Mouse (Mus musculus) lung, postnatal 10 days (tissue): ENCODE results near the gene Rps18.

Source experiments
- DNase-seq: peaks from one replicate; pipeline ENCODE4 v3.0.0; 2021

The Rps18 gene

GRCm38 (mm10) chr17:33940981-33941380 lies 14.8 kb downstream of the Rps18 start:
- peak; percentile 47 for DNase-seq

- DNase-seq = peak; percentile 91
Observed at GRCm38 (mm10) chr17:33940206-33940805, 15.5 kb downstream of the Rps18 start, which contains the start of the genes Pfdn6 and Wdr46. Gene Pfdn6 (minus strand): TSS chr17:33940343. Gene Wdr46 (plus strand): TSS chr17:33940660.

DNA sequence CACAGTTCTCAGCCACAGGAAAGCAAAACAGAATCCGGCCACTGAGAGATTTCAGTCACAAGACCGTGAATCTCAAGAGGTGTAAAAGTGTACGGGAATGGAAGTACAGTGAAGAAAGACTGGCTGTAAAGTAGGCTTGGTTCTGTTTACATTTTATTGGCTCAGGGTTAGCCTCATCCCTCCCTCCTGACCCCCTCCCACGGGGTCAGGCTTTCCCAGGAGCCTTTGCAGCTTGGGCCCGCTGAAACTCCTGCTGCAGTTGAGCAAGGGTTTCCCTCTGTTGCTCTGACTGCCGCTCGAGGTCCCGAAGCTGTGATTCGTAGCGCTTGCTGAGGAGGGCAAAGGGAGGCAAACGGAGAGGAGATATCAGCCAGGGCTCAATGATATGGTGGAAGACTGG lies 17.0 kb downstream of the Rps18 start:
- DNase-seq = peak; percentile 44

DNA sequence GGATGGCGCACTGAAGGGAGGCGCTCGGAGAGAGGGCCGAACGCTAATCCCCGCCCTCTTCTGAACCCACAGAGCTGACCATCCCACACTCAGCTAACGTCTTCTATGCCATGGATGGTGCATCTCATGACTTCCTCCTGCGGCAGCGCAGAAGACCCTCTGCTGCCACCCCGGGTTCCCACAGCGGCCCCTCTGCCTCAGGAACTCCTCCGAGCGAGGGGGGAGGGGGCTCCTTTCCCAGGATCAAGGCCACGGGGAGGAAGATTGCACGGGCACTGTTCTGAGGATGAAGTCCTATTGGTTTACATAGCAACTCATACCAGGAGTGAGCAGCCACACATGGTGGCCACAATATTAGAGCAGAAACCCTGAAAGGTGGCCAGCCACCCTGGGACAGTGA lies 18.8 kb downstream of the Rps18 start:
- no peak for DNase-seq

DNA sequence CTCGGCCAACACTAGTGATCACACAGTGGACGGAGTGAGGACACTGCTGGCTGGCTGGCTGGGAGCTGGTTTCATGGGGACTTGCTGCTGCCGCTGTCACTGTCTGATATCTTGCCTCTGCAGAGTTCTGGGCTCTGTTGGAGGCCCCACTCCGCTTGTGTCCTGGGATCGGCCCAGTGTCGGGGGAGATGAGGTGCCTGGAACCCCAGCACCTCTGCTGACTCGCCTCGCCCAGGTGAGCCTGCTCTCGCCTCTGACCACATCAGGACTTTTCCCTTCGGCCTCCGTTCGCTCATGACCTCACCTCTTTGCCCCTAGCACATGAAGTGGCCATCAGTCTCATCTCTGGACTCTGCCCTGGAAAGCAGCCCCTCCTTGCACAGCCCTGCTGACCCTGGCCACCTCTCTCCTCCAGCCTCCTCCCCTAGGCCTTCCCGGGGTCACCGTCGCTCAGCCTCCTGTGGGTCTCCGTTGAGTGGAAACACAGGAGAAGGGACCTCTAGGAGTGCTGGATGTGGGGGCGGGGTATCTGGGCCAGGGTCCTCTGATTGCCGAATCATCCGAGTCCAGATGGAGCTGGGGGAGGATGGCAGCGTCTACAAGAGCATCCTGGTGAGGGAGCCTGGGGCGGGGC lies 20.3 kb downstream of the Rps18 start:
- DNase-seq = no peak

DNA sequence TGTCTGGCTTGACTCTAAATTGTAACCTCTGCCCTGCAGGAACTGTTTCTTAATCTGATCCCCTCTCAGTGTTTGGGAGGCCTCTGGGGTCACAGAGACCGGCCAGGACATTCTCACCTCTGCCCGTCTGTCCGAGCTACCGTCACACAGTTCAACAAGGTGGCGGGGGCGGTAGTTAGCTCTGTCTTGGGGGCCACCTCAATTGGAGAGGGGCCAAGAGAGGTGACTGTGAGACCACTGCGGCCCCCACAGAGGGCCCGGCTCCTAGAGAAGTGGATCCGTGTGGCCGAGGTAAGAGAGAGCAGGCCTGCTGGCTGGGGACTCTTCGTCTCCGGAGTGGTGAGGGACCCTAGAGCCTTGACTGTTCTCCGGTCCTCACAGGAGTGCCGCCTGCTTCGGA lies 22.8 kb downstream of the Rps18 start:
- DNase-seq = no peak

DNA sequence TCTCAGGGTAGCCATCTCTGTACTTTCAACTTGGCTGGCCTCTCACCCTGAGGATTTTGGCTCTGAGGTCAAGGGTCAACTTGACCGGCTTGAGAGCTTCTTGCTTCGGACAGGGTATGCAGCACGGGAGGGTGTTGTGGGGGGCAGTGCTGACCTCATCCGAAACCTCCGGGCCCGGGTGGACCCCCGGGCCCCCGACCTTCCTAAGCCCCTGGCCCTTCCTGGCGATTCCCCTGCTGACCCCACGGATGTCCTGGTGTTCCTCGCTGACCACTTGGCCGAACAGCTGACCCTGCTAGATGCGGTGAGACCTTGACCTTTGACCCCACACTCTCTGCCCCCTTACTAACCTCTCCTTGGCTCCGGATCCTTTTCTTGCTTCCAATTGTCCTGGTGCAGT lies 23.4 kb downstream of the Rps18 start:
- no peak for DNase-seq

DNA sequence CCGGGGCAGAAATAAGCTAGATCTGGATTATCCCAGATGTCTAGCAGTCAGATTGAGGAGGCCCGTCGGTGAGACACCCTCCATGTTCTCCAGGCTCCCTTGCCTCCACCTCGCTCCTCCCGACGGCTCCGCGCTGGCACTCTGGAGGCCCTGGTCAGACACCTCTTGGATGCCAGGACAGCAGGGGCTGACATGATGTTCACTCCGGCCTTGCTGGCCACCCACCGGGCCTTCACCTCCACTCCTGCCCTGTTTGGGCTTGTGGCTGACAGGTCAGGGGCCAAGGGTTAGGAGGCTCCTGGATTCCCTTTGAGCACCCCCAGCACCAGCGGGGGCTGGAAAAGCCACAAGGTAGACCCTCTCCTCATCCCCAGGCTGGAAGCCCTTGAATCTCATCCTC lies 23.9 kb downstream of the Rps18 start:
- no peak for DNase-seq

- DNase-seq = no peak
Observed at GRCm38 (mm10) chr17:33931159-33931866, 24.5 kb downstream of the Rps18 start.

- peak; percentile 72 for DNase-seq
Observed at GRCm38 (mm10) chr17:33930280-33931158, 25.3 kb downstream of the Rps18 start.

DNA sequence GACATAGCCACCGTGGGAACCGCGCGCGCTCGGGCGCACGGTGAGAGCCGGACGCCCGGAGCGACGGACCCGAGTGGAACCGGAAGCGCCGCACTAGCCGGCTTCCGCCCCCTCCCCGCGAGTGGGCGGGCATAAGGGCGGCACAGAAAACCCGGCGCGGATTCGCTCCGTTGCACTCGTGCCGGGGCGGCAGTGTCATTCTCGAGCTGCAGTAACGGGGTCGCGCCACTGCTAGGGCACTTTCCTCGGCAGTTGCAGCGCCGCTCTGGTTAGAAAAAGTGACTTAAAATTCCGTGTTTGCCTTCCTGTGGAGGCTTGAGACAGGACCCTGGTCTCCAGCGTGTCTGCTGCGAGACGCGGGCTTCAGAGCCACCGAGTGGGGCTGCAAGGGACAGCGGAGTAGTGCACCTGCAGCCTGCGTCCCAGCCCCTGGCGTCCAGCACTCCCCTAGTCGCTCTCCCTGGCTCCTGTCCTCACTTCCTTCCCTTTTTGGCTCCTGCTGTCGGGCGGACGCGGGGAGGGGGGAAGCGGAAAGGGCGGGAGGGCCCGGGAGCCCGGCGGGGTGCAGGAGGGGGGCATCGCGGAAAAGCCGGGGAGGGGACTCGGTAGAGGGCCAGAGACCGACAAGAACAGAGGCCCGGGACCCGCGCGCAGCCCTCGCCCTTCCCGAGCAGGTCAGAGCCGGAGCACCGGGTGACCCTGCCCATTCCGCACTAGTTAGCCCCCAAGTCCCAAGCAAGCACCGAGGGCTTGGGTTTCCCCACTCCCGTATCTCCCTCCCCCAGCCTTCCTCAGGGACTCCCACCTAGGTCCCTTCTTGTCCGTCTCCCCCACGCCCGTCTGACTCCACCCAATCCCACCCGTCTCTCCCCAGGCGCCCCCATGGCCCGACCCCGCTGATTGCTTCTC lies 26.2 kb downstream of the Rps18 start, which contains the start of gene Rgl2:
Gene Rgl2 (plus strand): TSS at position 173 of the 909 bp plus-strand sequence.
- DNase-seq = peak; percentile 97

DNA sequence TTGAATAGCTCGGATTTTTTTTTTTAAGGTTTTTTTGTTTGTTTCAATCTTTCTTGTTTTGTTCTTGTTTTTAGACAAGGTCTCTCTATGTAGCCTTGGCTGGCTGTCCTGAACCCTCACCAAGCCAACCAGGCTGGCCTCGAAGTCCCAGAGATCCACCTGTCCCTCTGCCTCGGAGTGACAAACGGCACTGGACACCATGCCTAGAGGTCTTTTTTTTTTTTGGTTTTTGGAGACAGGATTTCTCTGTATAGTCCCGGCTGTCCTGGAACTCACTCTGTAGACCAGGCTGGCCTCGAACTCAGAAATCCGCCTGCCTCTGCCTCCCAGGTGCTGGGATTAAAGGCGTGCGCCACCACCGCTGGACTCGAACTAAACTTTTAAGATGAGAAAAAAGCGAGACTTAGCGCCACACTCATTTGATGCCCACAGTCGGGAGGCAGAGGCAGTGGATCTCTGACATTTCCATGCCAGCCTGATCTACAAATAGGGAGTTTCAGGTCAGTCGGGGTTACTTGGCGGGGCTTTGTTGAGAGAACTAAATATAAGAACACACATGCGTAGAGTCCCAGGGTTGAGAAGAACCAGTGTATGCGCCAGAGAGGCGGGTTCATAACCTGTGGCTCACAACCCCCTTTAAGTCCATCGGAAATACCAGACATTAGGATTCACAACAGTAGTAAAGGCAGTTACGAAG lies 27.4 kb downstream of the Rps18 start:
- no peak for DNase-seq

DNA sequence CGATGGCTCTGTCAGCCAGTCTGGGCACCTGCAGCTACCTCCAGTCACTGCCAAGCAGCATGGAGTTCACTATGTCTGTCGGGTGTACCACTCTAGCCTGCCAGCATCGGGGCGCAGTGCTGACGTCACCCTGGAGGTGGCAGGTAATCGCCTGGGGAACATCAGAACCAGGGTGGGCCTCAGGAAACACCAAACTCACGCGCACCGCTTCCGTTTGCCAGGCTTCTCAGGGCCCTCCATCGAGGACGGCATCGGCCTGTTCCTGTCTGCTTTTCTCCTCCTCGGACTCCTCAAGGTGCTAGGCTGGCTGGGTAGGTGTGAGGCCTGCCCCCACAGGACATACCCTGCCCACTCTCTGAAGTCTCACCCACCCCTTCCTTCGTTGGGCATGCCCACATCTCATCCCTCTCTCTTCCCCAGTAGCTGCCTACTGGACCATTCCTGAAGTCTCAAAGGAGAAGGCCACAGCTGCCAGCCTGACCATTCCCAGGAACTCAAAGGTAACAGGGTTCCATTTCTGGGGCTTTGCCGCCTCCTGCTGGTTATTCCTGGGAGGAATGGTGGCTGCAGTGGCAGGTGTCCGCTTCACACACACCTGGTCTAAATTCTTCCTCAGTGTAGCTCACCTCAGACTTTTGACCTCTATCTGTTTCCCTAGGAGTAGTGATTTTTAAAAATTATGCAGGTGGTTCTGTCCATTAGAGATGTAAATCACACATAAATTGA lies 29.4 kb downstream of the Rps18 start:
- no peak for DNase-seq

DNA sequence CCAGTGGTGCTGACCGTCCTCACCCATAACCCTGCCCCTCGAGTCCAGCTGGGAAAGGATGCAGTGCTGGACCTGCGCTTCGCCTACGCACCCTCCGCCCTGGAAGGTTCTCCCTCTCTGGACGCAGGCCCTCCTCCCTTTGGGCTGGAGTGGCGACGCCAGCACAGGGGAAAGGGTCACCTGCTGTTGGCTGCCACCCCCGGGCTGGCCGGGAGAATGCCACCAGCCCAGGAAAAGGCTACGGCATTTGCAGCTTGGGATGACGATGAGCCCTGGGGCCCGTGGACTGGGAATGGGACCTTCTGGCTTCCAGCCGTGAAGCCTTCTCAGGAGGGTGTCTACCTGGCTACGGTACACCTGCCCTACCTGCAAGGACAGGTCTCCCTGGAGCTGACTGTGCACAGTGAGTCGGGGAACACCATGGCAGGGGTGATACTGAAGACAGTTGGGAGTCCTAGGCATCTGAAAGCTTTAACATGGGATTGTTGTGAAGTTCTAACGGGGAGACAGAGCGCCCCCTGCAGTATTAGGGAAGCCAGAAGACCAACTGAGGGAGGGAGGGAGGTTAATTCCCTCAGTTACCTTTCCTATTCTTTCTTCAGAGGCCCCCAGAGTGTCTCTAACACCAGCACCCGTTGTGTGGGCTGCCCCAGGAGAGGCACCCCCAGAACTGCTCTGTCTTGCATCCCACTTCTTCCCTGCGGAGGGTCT lies 30.2 kb downstream of the Rps18 start:
- DNase-seq = no peak

DNA sequence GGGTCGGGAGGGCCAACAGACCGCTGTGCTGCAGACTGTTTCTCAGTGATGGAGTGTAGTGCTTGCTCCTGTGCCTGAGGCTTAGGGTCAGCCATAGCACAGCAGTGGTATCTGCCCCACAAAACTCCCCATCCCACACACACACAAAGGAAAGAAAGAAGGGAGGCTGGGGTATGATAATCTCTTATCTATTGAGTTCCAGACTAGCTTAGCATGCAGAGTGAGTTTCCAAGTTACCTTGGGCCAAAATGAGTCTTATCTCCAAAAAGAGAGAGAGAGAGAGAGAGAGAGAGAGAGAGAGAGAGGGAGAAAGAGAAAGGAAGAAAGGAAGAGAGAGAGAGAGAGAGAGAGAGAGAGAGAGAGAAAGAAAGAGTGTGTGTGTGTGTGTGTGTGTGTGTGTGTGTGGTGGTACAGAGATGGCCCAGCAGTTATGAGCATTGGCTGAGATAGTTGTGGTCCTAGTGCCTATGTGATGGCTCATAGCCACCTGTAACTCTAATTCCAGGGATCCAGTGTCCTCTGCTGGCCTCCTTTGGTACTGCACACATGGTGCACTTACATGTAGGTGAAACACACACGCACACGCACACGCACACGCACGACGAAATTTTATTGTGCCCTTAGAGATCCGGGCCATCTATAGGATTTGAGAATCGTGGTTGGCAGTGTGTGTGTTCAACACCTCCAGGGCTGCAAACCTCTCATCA lies 31.1 kb downstream of the Rps18 start:
- peak; percentile 61 for DNase-seq

- no peak for DNase-seq
Observed at GRCm38 (mm10) chr17:33921361-33921760, 34.4 kb downstream of the Rps18 start.

GRCm38 (mm10) chr17:33920282-33921097 lies 35.3 kb downstream of the Rps18 start:
- peak; percentile 91 for DNase-seq
